Mouse (Mus musculus): ENCODE data around the gene Hbp1. TPM values are rescaled to one million over a fixed set of nuclear protein-coding genes. Genes with fewer than 3 reads are reported as not detected.

Gene Hbp1
- polyA plus RNA-seq, 1 experiment from 2014 or later: 63.3 TPM

- H3K27me3 ChIP-seq (replicated peaks; ENCODE audit: control insufficient read depth, insufficient read depth, low read length): no peaks in the 10 kb centered on the region
- TF ChIP-seq CTCF (IDR thresholded peaks at IDR 0.05; ENCODE audit: low read depth): no peak
- no peaks in the 10 kb centered on the region for H3K9me3 ChIP-seq (ENCODE audit: control insufficient read depth)
- H3K9ac ChIP-seq (ENCODE audit: low read depth, low read length): no peak overlapping the region; the same call in 1 of the 2 replicates
- no peaks in the 10 kb centered on the region for H3K36me3 ChIP-seq (ENCODE audit: control insufficient read depth, insufficient read depth)
- no peak overlapping the region for H3K4me2 ChIP-seq (replicated peaks; ENCODE audit: low read depth)
- H3K4me3 ChIP-seq (ENCODE audit: low read depth, low read length): no peak overlapping the region
- no peaks in the 10 kb centered on the region for H3K4me1 ChIP-seq (replicated peaks; ENCODE audit: control insufficient read depth, insufficient read depth, low read length)
- H3K27ac ChIP-seq (ENCODE audit: low read depth, low read length): no peak overlapping the region
- no peak for ATAC-seq
- WGBS: 87% methylated on average over 12 of the region's 12 CpGs
These were observed 15.3 kb upstream of the Hbp1 start for GRCm38 (mm10) chr12:31965517-31966212.

DNA sequence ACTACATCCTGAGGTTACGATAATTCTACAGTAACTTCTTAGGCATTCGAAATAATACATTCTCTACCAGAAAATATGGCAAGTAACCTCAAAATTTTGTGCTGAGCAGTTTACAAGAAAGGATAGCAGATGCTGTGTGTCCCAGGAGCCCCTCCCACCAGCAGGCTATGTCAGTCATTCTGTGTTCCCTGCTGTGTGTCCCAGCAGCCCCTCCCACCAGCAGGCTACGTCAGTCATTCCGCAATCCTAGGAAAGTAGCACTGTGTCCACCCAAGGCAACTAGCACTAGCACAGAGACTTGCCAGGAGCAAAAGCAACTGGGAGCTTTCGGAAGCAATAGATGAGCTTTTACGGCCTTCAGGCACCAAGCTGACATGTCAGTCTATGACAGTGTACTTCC lies 13.7 kb upstream of the Hbp1 start:
- no peaks in the 10 kb centered on the region for H3K4me1 ChIP-seq (replicated peaks; ENCODE audit: control insufficient read depth, insufficient read depth, low read length)
- ATAC-seq: no peak
- no peak overlapping the region for H3K4me2 ChIP-seq (replicated peaks; ENCODE audit: low read depth)
- no peak overlapping the region for H3K4me3 ChIP-seq (ENCODE audit: low read depth, low read length)
- H3K36me3 ChIP-seq (ENCODE audit: control insufficient read depth, insufficient read depth): no peaks in the 10 kb centered on the region
- no peak overlapping the region for H3K27ac ChIP-seq (ENCODE audit: low read depth, low read length)
- H3K9ac ChIP-seq (ENCODE audit: low read depth, low read length): no peak overlapping the region
- no peaks in the 10 kb centered on the region for H3K9me3 ChIP-seq (ENCODE audit: control insufficient read depth)
- H3K27me3 ChIP-seq (replicated peaks; ENCODE audit: control insufficient read depth, insufficient read depth, low read length): no peaks in the 10 kb centered on the region
- WGBS: 91% methylated on average over 6 of the region's 6 CpGs
- no peak for TF ChIP-seq CTCF (IDR thresholded peaks at IDR 0.05; ENCODE audit: low read depth)

DNA sequence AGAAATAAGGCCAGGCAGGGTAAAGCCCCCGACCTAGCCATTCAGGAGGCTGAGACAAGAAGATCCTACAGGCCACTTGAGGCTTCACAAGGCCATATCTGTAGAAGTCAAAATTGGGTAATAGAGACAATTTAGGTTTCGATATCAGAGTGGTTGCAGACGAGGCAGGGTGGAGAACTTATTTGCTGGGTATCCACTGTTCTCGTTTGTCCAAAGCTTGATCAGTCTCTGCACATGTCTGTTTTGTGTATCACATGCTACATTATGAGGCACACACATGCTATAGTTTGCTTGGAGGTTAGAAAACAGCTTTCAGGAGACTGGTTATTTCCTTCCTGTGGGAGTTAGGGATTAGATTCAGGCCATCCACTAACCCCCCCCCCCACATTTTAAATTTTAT lies 5.5 kb upstream of the Hbp1 start:
- Histone ChIP-seq H3K36me3 (ENCODE audit: control insufficient read depth, insufficient read depth) (no peaks in the 10 kb centered on the region), H3K9me3 (ENCODE audit: control insufficient read depth) (no peaks in the 10 kb centered on the region), H3K9ac (ENCODE audit: low read depth, low read length) (no peak overlapping the region), H3K4me2 (replicated peaks; ENCODE audit: low read depth) (no peak overlapping the region), H3K27ac (ENCODE audit: low read depth, low read length) (no peak overlapping the region), H3K4me3 (ENCODE audit: low read depth, low read length) (no peak overlapping the region), H3K4me1 (replicated peaks; ENCODE audit: control insufficient read depth, insufficient read depth, low read length) (no peaks in the 10 kb centered on the region), H3K27me3 (replicated peaks; ENCODE audit: control insufficient read depth, insufficient read depth, low read length) (no peaks in the 10 kb centered on the region)
- no peak for ATAC-seq
- no peak for TF ChIP-seq CTCF (IDR thresholded peaks at IDR 0.05; ENCODE audit: low read depth)
- 87% methylated on average over 4 of the region's 4 CpGs for WGBS

DNA sequence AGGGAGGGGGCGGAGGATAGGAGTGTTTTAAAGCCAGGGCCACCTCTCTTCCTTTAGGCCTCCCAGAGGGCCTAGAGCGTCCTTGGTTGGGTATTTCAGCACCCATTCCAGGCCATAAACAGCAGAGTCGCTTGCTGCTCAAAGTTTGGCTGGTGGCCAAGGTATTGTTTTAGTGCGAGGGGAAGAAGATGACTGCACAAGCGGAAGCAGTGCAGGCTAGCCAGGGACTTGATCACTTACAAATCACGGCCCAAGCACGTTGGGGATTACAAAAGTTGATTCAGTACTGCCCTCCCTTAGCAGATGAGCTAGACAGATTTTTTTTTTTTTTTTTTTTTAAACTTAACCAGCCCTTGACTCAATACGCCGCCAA lies 310 bp upstream of the Hbp1 start:
- H3K27me3 ChIP-seq (replicated peaks; ENCODE audit: control insufficient read depth, insufficient read depth, low read length): no peaks in the 10 kb centered on the region
- no peak for ATAC-seq
- peak overlapping the region; percentile 42 for H3K4me3 ChIP-seq (ENCODE audit: low read depth, low read length)
- TF ChIP-seq CTCF (IDR thresholded peaks at IDR 0.05; ENCODE audit: low read depth): no peak
- 0 out of 2 replicates have a peak overlapping the region, but pooled peaks have one; percentile 19 for H3K9ac ChIP-seq (ENCODE audit: low read depth, low read length)
- no peaks in the 10 kb centered on the region for H3K9me3 ChIP-seq (ENCODE audit: control insufficient read depth)
- H3K36me3 ChIP-seq (ENCODE audit: control insufficient read depth, insufficient read depth): 0 out of 2 replicates have a peak, but pooled peaks cover 2% of the 10 kb centered on the region
- H3K27ac ChIP-seq (ENCODE audit: low read depth, low read length): peak overlapping the region; percentile 78
- peak overlapping the region; percentile 60 for H3K4me2 ChIP-seq (replicated peaks; ENCODE audit: low read depth)
- H3K4me1 ChIP-seq (replicated peaks; ENCODE audit: control insufficient read depth, insufficient read depth, low read length): no peaks in the 10 kb centered on the region
- 3% methylated on average over 9 of the region's 9 CpGs for WGBS

GRCm38 (mm10) chr12:31949193-31949741 lies 1.1 kb downstream of the Hbp1 start:
- peak; percentile 51 for TF ChIP-seq CTCF (IDR thresholded peaks at IDR 0.05; ENCODE audit: low read depth)
- WGBS: under 1% methylated on average over 53 of the region's 58 CpGs
- ATAC-seq: peak; percentile 49

DNA sequence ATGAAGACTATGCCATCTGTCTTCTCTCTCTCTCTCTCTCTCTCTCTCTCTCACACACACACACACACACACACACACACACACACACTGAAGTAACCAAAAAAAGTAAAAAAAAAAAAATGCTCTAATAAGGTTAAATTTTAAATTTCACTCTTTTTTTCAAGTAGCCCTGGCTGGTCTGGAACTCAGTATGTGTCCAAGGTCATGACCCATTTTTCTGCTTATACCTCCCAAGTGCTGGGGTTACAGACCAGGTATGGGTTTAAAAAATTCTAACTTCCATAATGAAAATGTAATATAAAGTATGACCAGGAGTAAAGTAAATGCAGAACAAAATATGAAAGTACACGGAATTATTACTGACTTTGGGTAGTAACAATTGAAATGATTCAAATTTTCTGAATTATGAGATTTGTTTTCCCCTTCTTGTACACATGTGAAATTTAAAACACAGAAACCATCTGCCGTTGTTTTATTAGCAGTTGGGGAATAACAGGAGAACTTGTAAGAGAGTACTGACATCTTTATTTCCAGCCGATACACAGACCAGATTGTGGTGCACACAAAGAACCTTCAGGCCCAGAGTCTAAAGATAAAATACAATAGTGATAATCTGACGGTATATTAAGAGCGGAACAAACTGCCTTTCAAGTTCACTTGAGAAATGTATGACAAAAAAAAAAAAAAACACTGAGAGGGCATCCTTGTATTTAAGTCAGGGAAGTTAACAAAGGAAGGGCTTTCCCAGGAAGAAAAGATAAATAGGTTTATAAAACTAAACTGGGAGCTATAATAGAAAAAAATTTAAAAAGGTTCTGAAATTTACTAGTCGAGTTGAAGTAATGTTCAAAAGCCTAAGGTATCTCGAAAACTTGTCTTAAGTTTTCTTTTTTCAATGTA lies 2.0 kb downstream of the Hbp1 start:
- 25% methylated on average over 7 of the region's 7 CpGs for WGBS
- Histone ChIP-seq H3K27me3 (replicated peaks; ENCODE audit: control insufficient read depth, insufficient read depth, low read length) (no peaks in the 10 kb centered on the region), H3K4me3 (ENCODE audit: low read depth, low read length) (peak overlapping the region; percentile 89), H3K9me3 (ENCODE audit: control insufficient read depth) (no peaks in the 10 kb centered on the region), H3K4me1 (replicated peaks; ENCODE audit: control insufficient read depth, insufficient read depth, low read length) (no peaks in the 10 kb centered on the region), H3K36me3 (ENCODE audit: control insufficient read depth, insufficient read depth) (peaks cover 7% of the 10 kb centered on the region; the same call in 1 of the 2 replicates), H3K27ac (ENCODE audit: low read depth, low read length) (peak overlapping the region; percentile 100; the same call in 1 of the 2 replicates), H3K9ac (ENCODE audit: low read depth, low read length) (peak overlapping the region; percentile 100), H3K4me2 (replicated peaks; ENCODE audit: low read depth) (peak overlapping the region; percentile 70)
- TF ChIP-seq CTCF (IDR thresholded peaks at IDR 0.05; ENCODE audit: low read depth): no peak
- ATAC-seq: no peak

More at GRCm38 (mm10) chr12:31949193-31949741, 1.1 kb downstream of the Hbp1 start:
- no peaks in the 10 kb centered on the region for H3K9me3 ChIP-seq (ENCODE audit: control insufficient read depth)
- no peaks in the 10 kb centered on the region for H3K27me3 ChIP-seq (replicated peaks; ENCODE audit: control insufficient read depth, insufficient read depth, low read length)
- H3K4me1 ChIP-seq (replicated peaks; ENCODE audit: control insufficient read depth, insufficient read depth, low read length): no peaks in the 10 kb centered on the region
- H3K4me2 ChIP-seq (replicated peaks; ENCODE audit: low read depth): peak overlapping the region; percentile 70
- peak overlapping the region; percentile 100 for H3K9ac ChIP-seq (ENCODE audit: low read depth, low read length)
- H3K36me3 ChIP-seq (ENCODE audit: control insufficient read depth, insufficient read depth): 0 out of 2 replicates have a peak, but pooled peaks cover 2% of the 10 kb centered on the region
- peak overlapping the region; percentile 89 for H3K4me3 ChIP-seq (ENCODE audit: low read depth, low read length)
- H3K27ac ChIP-seq (ENCODE audit: low read depth, low read length): peak overlapping the region; percentile 100

Data from intestine, postnatal 0 days (tissue).